Mouse (Mus musculus) megakaryocyte, adult 5-6 weeks (primary cell): Measurements from ENCODE around the gene Auts2. TPM values are rescaled to one million over a fixed set of nuclear protein-coding genes. Genes with fewer than 3 reads are reported as not detected.
A peak's percentile ranks its signal among the peaks of the same experiment; 100 is the strongest.

Experiments used
- ATAC-seq: 2 replicates; pipeline ENCODE4 v1.8.0; 2016; ENCODE audit warnings: mild to moderate bottlenecking, inconsistent platforms; ENCODE audit not compliant: poor library complexity, severe bottlenecking
- total RNA-seq, 2 experiments: library from RNA; stranded (forward) in 1 of 2; stranded (reverse) in 1 of 2; fragments of 153-499, 151-499 nt in 1 of 2; fragments of 221-1000, 200-1000 nt in 1 of 2; gene quantifications; 2 replicates each; pipeline versions ENCODE4 v1.2.3 to v1.2.4; 2015 to 2017

Auts2 gene
- total RNA-seq, 2 experiments from 2014 or later = 0.42 to 1.1 TPM

- no peak for ATAC-seq
Measured at GRCm38 (mm10) chr5:132195048-132195533, 348.1 kb downstream of the Auts2 start.

GRCm38 (mm10) chr5:132190190-132190589, 353.0 kb downstream of the Auts2 start:
- no peak for ATAC-seq

- no peak for ATAC-seq
Measured at GRCm38 (mm10) chr5:132186659-132187058, 356.5 kb downstream of the Auts2 start.

GRCm38 (mm10) chr5:132186221-132186620, 356.9 kb downstream of the Auts2 start:
- ATAC-seq = no peak

GRCm38 (mm10) chr5:132184395-132185095, 358.6 kb downstream of the Auts2 start:
- no peak for ATAC-seq

- ATAC-seq = no peak
Measured at GRCm38 (mm10) chr5:132182077-132182476, 361.1 kb downstream of the Auts2 start.

- no peak for ATAC-seq
Measured at GRCm38 (mm10) chr5:132170010-132170409, 373.1 kb downstream of the Auts2 start.

- ATAC-seq = no peak
Measured at GRCm38 (mm10) chr5:132168805-132169204, 374.3 kb downstream of the Auts2 start.

- no peak for ATAC-seq
Measured at GRCm38 (mm10) chr5:132168224-132168623, 374.9 kb downstream of the Auts2 start.

- ATAC-seq = peak; percentile 42
Measured at GRCm38 (mm10) chr5:132166559-132166958, 376.6 kb downstream of the Auts2 start.

GRCm38 (mm10) chr5:132163960-132164359, 379.2 kb downstream of the Auts2 start:
- ATAC-seq = no peak

GRCm38 (mm10) chr5:132162206-132162533, 381.0 kb downstream of the Auts2 start:
- no peak for ATAC-seq

GRCm38 (mm10) chr5:132161338-132162205, 381.6 kb downstream of the Auts2 start:
- no peak for ATAC-seq

- no peak for ATAC-seq
Measured at GRCm38 (mm10) chr5:132144181-132144580, 399.0 kb downstream of the Auts2 start.

GRCm38 (mm10) chr5:132140816-132141215, 402.3 kb downstream of the Auts2 start:
- ATAC-seq = no peak

GRCm38 (mm10) chr5:132135941-132136663, 407.0 kb downstream of the Auts2 start:
- ATAC-seq = no peak

GRCm38 (mm10) chr5:132131948-132132347, 411.2 kb downstream of the Auts2 start:
- no peak for ATAC-seq

GRCm38 (mm10) chr5:132130577-132130976, 412.6 kb downstream of the Auts2 start:
- ATAC-seq = no peak

GRCm38 (mm10) chr5:132126626-132127025, 416.5 kb downstream of the Auts2 start:
- no peak for ATAC-seq

- ATAC-seq = no peak
Measured at GRCm38 (mm10) chr5:132115631-132116030, 427.5 kb downstream of the Auts2 start.

GRCm38 (mm10) chr5:132114561-132115301, 428.4 kb downstream of the Auts2 start:
- ATAC-seq = no peak
